In the genomic region with DNA sequence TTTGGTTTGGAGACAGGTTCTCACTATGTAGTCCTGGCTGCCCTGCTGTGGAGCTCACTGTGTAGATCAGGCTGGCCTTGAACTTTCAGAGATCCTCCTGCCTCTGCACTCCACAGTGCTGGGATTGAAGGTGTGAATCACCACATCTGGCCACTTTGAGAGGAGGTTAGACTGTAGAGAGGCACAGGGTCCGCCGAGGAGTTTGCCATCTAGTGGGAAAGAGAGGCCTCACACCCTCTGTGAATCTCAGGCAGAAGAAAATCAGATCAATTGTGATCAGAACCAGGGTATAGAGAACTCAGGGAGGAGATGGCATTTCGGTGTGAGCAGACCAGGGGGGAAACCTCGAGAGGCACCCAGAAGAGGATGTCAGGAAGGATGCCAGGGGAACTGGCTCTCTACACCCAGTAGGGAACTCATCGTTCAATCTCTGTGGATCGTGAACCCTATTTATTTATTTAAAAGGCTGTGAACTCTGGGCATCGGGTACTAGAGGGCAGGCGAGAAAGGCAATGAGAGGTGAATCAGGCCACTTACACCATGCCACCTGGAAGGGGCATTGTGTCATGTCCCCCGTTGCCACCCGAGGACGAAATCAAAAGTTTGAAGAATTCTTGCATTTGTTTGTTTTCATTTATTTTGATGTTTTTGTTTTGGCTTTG, we compare ENCODE assay signal across 10 mouse cellular contexts. TPM values are rescaled to one million over a fixed set of nuclear protein-coding genes. Genes with fewer than 3 reads are reported as not detected.
DNase-seq lines count a peak whose midpoint lies in the region; ATAC-seq and TF ChIP-seq lines count a peak whose summit lies in the region.
"Had no signal": no experiment of that assay in that cellular context is flagged by ENCODE, and none has a peak within 500 bp of the region (broad histone marks: within the 10 kb centered on the region; RNA-seq: fewer than 3 reads in every experiment).

No protein-coding gene starts in this region.

- no peak overlapping the region for H3K27ac ChIP-seq in intestine, postnatal 0 days (ENCODE audit: low read depth, low read length)
- H3K27ac ChIP-seq in intestine, embryonic 16.5 days (ENCODE audit: low read length) = no peak overlapping the region
- H3K27ac ChIP-seq in ES-Bruce4 (ENCODE audit: insufficient read depth, low read length) = no peak overlapping the region
- no peak overlapping the region for H3K27ac ChIP-seq in forebrain, embryonic 15.5 days (replicated peaks)
- H3K27ac ChIP-seq: lung, embryonic 15.5 days had no signal

- H3K4me2 ChIP-seq in intestine, postnatal 0 days (replicated peaks; ENCODE audit: low read depth) = no peak overlapping the region
- no peak overlapping the region for H3K4me2 ChIP-seq in intestine, embryonic 16.5 days (ENCODE audit: low read depth, low read length)
- H3K4me2 ChIP-seq in forebrain, embryonic 15.5 days (replicated peaks) = no peak overlapping the region
- H3K4me2 ChIP-seq: lung, embryonic 15.5 days had no signal

- H3K4me3 ChIP-seq in intestine, postnatal 0 days (ENCODE audit: low read depth, low read length) = no peak overlapping the region
- no peak overlapping the region for H3K4me3 ChIP-seq in intestine, embryonic 16.5 days (ENCODE audit: low read length)
- H3K4me3 ChIP-seq in ES-Bruce4 (ENCODE audit: low read depth, low read length) = no peak overlapping the region
- no peak overlapping the region for H3K4me3 ChIP-seq in forebrain, embryonic 15.5 days
- H3K4me3 ChIP-seq: lung, embryonic 15.5 days had no signal

- H3K9ac ChIP-seq in intestine, postnatal 0 days (ENCODE audit: low read depth, low read length) = no peak overlapping the region
- no peak overlapping the region for H3K9ac ChIP-seq in intestine, embryonic 16.5 days (ENCODE audit: low read depth, low read length)
- H3K9ac ChIP-seq in ES-Bruce4 (ENCODE audit: low read depth, poor library complexity, severe bottlenecking) = no peak overlapping the region
- no peak overlapping the region for H3K9ac ChIP-seq in forebrain, embryonic 15.5 days (replicated peaks)
- H3K9ac ChIP-seq: lung, embryonic 15.5 days had no signal

- TF ChIP-seq POLR2A in ES-Bruce4 (IDR thresholded peaks at IDR 0.05; ENCODE audit: insufficient read depth, low read length) = no peak

- TF ChIP-seq CTCF in intestine, postnatal 0 days (IDR thresholded peaks at IDR 0.05; ENCODE audit: low read depth) = peak; percentile 74
- peak; percentile 73 for TF ChIP-seq CTCF in ES-Bruce4 (IDR thresholded peaks at IDR 0.05; ENCODE audit: low read depth, low read length)

- H3K36me3 ChIP-seq in intestine, postnatal 0 days (ENCODE audit: control insufficient read depth, insufficient read depth) = no peaks in the 10 kb centered on the region
- no peaks in the 10 kb centered on the region for H3K36me3 ChIP-seq in intestine, embryonic 16.5 days (ENCODE audit: control insufficient read depth, insufficient read depth, low read length)
- H3K36me3 ChIP-seq in ES-Bruce4 (ENCODE audit: control insufficient read depth, insufficient read depth, low read length, poor library complexity, severe bottlenecking) = no peaks in the 10 kb centered on the region
- H3K36me3 ChIP-seq in forebrain, embryonic 15.5 days = no peaks in the 10 kb centered on the region
- H3K36me3 ChIP-seq: lung, embryonic 15.5 days had no signal

- no peaks in the 10 kb centered on the region for H3K4me1 ChIP-seq in intestine, postnatal 0 days (replicated peaks; ENCODE audit: control insufficient read depth, insufficient read depth, low read length)
- 0 out of 2 replicates have a peak, but pooled peaks cover 4% of the 10 kb centered on the region for H3K4me1 ChIP-seq in intestine, embryonic 16.5 days (ENCODE audit: control insufficient read depth, insufficient read depth, low read length)
- no peaks in the 10 kb centered on the region for H3K4me1 ChIP-seq in ES-Bruce4 (ENCODE audit: control insufficient read depth, insufficient read depth, low read length)
- H3K4me1 ChIP-seq in forebrain, embryonic 15.5 days = peaks cover 17% of the 10 kb centered on the region

- H3K27me3 ChIP-seq in intestine, postnatal 0 days (replicated peaks; ENCODE audit: control insufficient read depth, insufficient read depth, low read length) = peaks cover 10% of the 10 kb centered on the region
- H3K27me3 ChIP-seq in intestine, embryonic 16.5 days (replicated peaks; ENCODE audit: control insufficient read depth, insufficient read depth, low read length) = peaks cover 12% of the 10 kb centered on the region; the same call in 1 of the 2 replicates
- no peaks in the 10 kb centered on the region for H3K27me3 ChIP-seq in ES-Bruce4 (ENCODE audit: control insufficient read depth, insufficient read depth, low read length, poor library complexity, severe bottlenecking)
- H3K27me3 ChIP-seq in forebrain, embryonic 15.5 days = peaks cover 50% of the 10 kb centered on the region

- peak; percentile 46 for DNase-seq in 416B (ENCODE audit: low read depth)
- peak; percentile 65 for DNase-seq in induced T-regulatory cell, adult 2 months (ENCODE audit: low read depth)
- DNase-seq in urinary bladder, adult 18-20 months (ENCODE audit: low spot score in 2 of 2) = no peak
- no peak for DNase-seq in right cerebral cortex, adult 2 months (ENCODE audit: low spot score in 2 of 2)
- DNase-seq: adrenal gland, adult 2 months had no signal

- TF ChIP-seq EP300 in ES-Bruce4 (IDR thresholded peaks at IDR 0.05; ENCODE audit: insufficient read depth, low read depth, low read length) = no peak

- H3K9me3 ChIP-seq in intestine, postnatal 0 days (ENCODE audit: control insufficient read depth) = no peaks in the 10 kb centered on the region
- H3K9me3 ChIP-seq in intestine, embryonic 16.5 days (ENCODE audit: control insufficient read depth, low read length) = no peaks in the 10 kb centered on the region
- H3K9me3 ChIP-seq in ES-Bruce4 (replicated peaks; ENCODE audit: control insufficient read depth, insufficient read depth, low read length, poor library complexity, severe bottlenecking) = no peaks in the 10 kb centered on the region
- no peaks in the 10 kb centered on the region for H3K9me3 ChIP-seq in forebrain, embryonic 15.5 days
- H3K9me3 ChIP-seq: lung, embryonic 15.5 days had no signal

- WGBS in intestine, postnatal 0 days = 63% methylated on average over 11 of the region's 11 CpGs
- WGBS in intestine, embryonic 16.5 days = 65% methylated on average over 11 of the region's 11 CpGs
- WGBS in forebrain, embryonic 15.5 days = 65% methylated on average over 11 of the region's 11 CpGs

- ATAC-seq in intestine, postnatal 0 days = no peak
- ATAC-seq in intestine, embryonic 16.5 days = no peak
- no peak for ATAC-seq in forebrain, embryonic 15.5 days (replicated peaks)

RNA-seq across cellular contexts. Expression of a gene that starts 14.4 kb away (rescaled TPM):
- polyA plus RNA-seq in intestine, postnatal 0 days (2015; fragmentation: Nextera tagmentation; extraction: Ambion mirVana) = 13.7 and 16.2 TPM in 2 replicates
- 8.2 and 9.5 TPM in 2 replicates for polyA plus RNA-seq in intestine, embryonic 16.5 days (2015; fragmentation: Nextera tagmentation; extraction: Ambion mirVana)
- polyA plus RNA-seq in ES-Bruce4 (2011; ENCODE audit: insufficient read depth, insufficient read length, low read depth, missing spikeins) = 3.8 and 4.6 TPM in 2 replicates
- 1.1 and 1.4 TPM in 2 replicates for polyA plus RNA-seq in forebrain, embryonic 15.5 days (2015; fragmentation: Nextera tagmentation; extraction: Ambion mirVana)

RNA-seq across cellular contexts. Expression of a gene that starts 26.1 kb away (rescaled TPM):
- 2.5 and 2.9 TPM in 2 replicates for polyA plus RNA-seq in intestine, postnatal 0 days (2015; fragmentation: Nextera tagmentation; extraction: Ambion mirVana)
- polyA plus RNA-seq in intestine, embryonic 16.5 days (2015; fragmentation: Nextera tagmentation; extraction: Ambion mirVana) = 2.9 TPM in 2 replicates
- polyA plus RNA-seq in ES-Bruce4 (2011; ENCODE audit: insufficient read depth, insufficient read length, low read depth, missing spikeins) = 4.2 and 5.7 TPM in 2 replicates
- polyA plus RNA-seq in forebrain, embryonic 15.5 days (2015; fragmentation: Nextera tagmentation; extraction: Ambion mirVana) = 35.1 and 36.3 TPM in 2 replicates

RNA-seq across cellular contexts. Expression of a gene that starts 39.4 kb away (rescaled TPM):
- 40.0 and 40.6 TPM in 2 replicates for polyA plus RNA-seq in intestine, postnatal 0 days (2015; fragmentation: Nextera tagmentation; extraction: Ambion mirVana)
- 84.6 and 109 TPM in 2 replicates for polyA plus RNA-seq in intestine, embryonic 16.5 days (2015; fragmentation: Nextera tagmentation; extraction: Ambion mirVana)
- polyA plus RNA-seq in ES-Bruce4 (2011; ENCODE audit: insufficient read depth, insufficient read length, low read depth, missing spikeins) = 71.1 and 102 TPM in 2 replicates
- polyA plus RNA-seq in forebrain, embryonic 15.5 days (2015; fragmentation: Nextera tagmentation; extraction: Ambion mirVana) = 89.0 and 92.8 TPM in 2 replicates

RNA-seq across cellular contexts. Expression of a gene that starts 40.1 kb away (rescaled TPM):
- 35.9 and 40.7 TPM in 2 replicates for polyA plus RNA-seq in intestine, postnatal 0 days (2015; fragmentation: Nextera tagmentation; extraction: Ambion mirVana)
- polyA plus RNA-seq in intestine, embryonic 16.5 days (2015; fragmentation: Nextera tagmentation; extraction: Ambion mirVana) = 33.9 and 39.2 TPM in 2 replicates
- 7.9 and 8.0 TPM in 2 replicates for polyA plus RNA-seq in ES-Bruce4 (2011; ENCODE audit: insufficient read depth, insufficient read length, low read depth, missing spikeins)
- 34.6 and 39.8 TPM in 2 replicates for polyA plus RNA-seq in forebrain, embryonic 15.5 days (2015; fragmentation: Nextera tagmentation; extraction: Ambion mirVana)

RNA-seq across cellular contexts. Expression of a gene that starts 45.3 kb away (rescaled TPM):
- polyA plus RNA-seq in intestine, postnatal 0 days (2015; fragmentation: Nextera tagmentation; extraction: Ambion mirVana) = 17.7 and 18.0 TPM in 2 replicates
- polyA plus RNA-seq in intestine, embryonic 16.5 days (2015; fragmentation: Nextera tagmentation; extraction: Ambion mirVana) = 26.1 and 27.4 TPM in 2 replicates
- polyA plus RNA-seq in ES-Bruce4 (2011; ENCODE audit: insufficient read depth, insufficient read length, low read depth, missing spikeins) = 28.2 and 32.4 TPM in 2 replicates
- polyA plus RNA-seq in forebrain, embryonic 15.5 days (2015; fragmentation: Nextera tagmentation; extraction: Ambion mirVana) = 16.8 and 17.5 TPM in 2 replicates

Comparison
In these comparisons a context has a peak if more than half of its experiments do, and no peak if none do; other contexts are left out.
1. DNase-seq: peak in 416B (single experiment) and induced T-regulatory cell, adult 2 months (single experiment); none in urinary bladder, adult 18-20 months (0 of 2) and right cerebral cortex, adult 2 months (0 of 2).